Mouse (Mus musculus): Measurements from ENCODE around the gene Fastkd5.

- TF ChIP-seq GATA1 (IDR thresholded peaks at IDR 0.05; ENCODE audit: borderline replicate concordance, low read length) (no peak), FLI1 (IDR thresholded peaks at IDR 0.05; ENCODE audit: low read length) (no peak)
Measured at GRCm38 (mm10) chr2:130639276-130639675, 9.4 kb upstream of the Fastkd5 start.

Measured in megakaryocyte, embryonic 14.5 days (primary cell).